ENCODE assay signal across 20 mouse cellular contexts in genomic region chr2:23045703-23046102, GRCm38 (mm10). TPM values are rescaled to one million over a fixed set of nuclear protein-coding genes. Genes with fewer than 3 reads are reported as not detected.
A peak's percentile ranks its signal among the peaks of the same experiment; 100 is the strongest.
DNase-seq lines count a peak whose midpoint lies in the region; ATAC-seq and TF ChIP-seq lines count a peak whose summit lies in the region.
"Had no signal": no experiment of that assay in that cellular context is flagged by ENCODE, and none has a peak within 500 bp of the region (broad histone marks: within the 10 kb centered on the region; RNA-seq: fewer than 3 reads in every experiment).

No protein-coding gene starts in this region.

- peaks cover 2 to 5% of the 10 kb centered on the region in 2 experiments; a peak in 3 of 4 replicates for H3K4me1 ChIP-seq in MEL (ENCODE audit: control insufficient read depth in 1 of 2, insufficient read depth in 2 of 2, low read length in 2 of 2)
- H3K4me1 ChIP-seq in intestine, embryonic 16.5 days (ENCODE audit: control insufficient read depth, insufficient read depth, low read length) = no peaks in the 10 kb centered on the region
- H3K4me1 ChIP-seq: embryonic facial prominence, embryonic 13.5 days; forebrain, embryonic 13.5 days; forebrain, embryonic 15.5 days had no signal

- TF ChIP-seq RAD21 in MEL (IDR thresholded peaks at IDR 0.05; ENCODE audit: low read depth, low read length) = no peak

- 38% methylated on average over 1 of the region's 1 CpGs for WGBS in intestine, embryonic 16.5 days

- no peaks in the 10 kb centered on the region; a peak in 1 of 4 replicates for H3K36me3 ChIP-seq in MEL (ENCODE audit: control insufficient read depth in 1 of 2, insufficient read depth in 2 of 2, low read length in 2 of 2)
- no peaks in the 10 kb centered on the region for H3K36me3 ChIP-seq in intestine, embryonic 16.5 days (ENCODE audit: control insufficient read depth, insufficient read depth, low read length)
- H3K36me3 ChIP-seq: embryonic facial prominence, embryonic 13.5 days; forebrain, embryonic 15.5 days had no signal

- no peak for TF ChIP-seq EP300 in MEL (IDR thresholded peaks at IDR 0.05; ENCODE audit: low read depth in 1 of 2, low read length in 2 of 2)

- H3K27ac ChIP-seq in layer of hippocampus, adult 2 months = 0 out of 2 replicates have a peak overlapping the region, but pooled peaks have one; percentile 15
- H3K27ac ChIP-seq in MEL (ENCODE audit: control insufficient read depth, low read depth, low read length) = no peak overlapping the region
- H3K27ac ChIP-seq in intestine, embryonic 16.5 days (ENCODE audit: low read length) = no peak overlapping the region
- H3K27ac ChIP-seq: embryonic facial prominence, embryonic 13.5 days; forebrain, embryonic 13.5 days; forebrain, embryonic 15.5 days had no signal

- no peak overlapping the region for H3K9ac ChIP-seq in MEL (ENCODE audit: control insufficient read depth, low read depth, low read length, poor library complexity, severe bottlenecking)
- H3K9ac ChIP-seq in intestine, embryonic 16.5 days (ENCODE audit: low read depth, low read length) = no peak overlapping the region
- H3K9ac ChIP-seq: embryonic facial prominence, embryonic 13.5 days; forebrain, embryonic 13.5 days; forebrain, embryonic 15.5 days; forebrain, postnatal 0 days had no signal

- no peak overlapping the region for H3K4me2 ChIP-seq in intestine, embryonic 16.5 days (ENCODE audit: low read depth, low read length)
- H3K4me2 ChIP-seq: embryonic facial prominence, embryonic 13.5 days; forebrain, embryonic 13.5 days; forebrain, embryonic 15.5 days had no signal

- no peaks in the 10 kb centered on the region for H3K9me3 ChIP-seq in MEL (replicated peaks; ENCODE audit: insufficient read depth, low read length)
- H3K9me3 ChIP-seq in intestine, embryonic 16.5 days (ENCODE audit: control insufficient read depth, low read length) = no peaks in the 10 kb centered on the region
- H3K9me3 ChIP-seq: embryonic facial prominence, embryonic 13.5 days; forebrain, embryonic 13.5 days; forebrain, embryonic 15.5 days had no signal

- no peaks in the 10 kb centered on the region for H3K27me3 ChIP-seq in MEL (ENCODE audit: control insufficient read depth in 1 of 2, insufficient read depth in 2 of 2, low read length in 2 of 2)
- H3K27me3 ChIP-seq in intestine, embryonic 16.5 days (replicated peaks; ENCODE audit: control insufficient read depth, insufficient read depth, low read length) = no peaks in the 10 kb centered on the region
- H3K27me3 ChIP-seq: embryonic facial prominence, embryonic 13.5 days; forebrain, embryonic 13.5 days; forebrain, embryonic 15.5 days; Patski had no signal

- no peaks in the 10 kb centered on the region for H3K79me2 ChIP-seq in MEL (ENCODE audit: control insufficient read depth, insufficient read depth, low read length, poor library complexity)

- TF ChIP-seq CTCF in layer of hippocampus, adult 2 months (conservative IDR thresholded peaks at IDR 0.05) = no peak
- TF ChIP-seq CTCF in MEL (IDR thresholded peaks at IDR 0.05 in 2 of 3, conservative IDR thresholded peaks at IDR 0.05 in 1 of 3; ENCODE audit: control insufficient read depth in 1 of 3, insufficient read depth in 1 of 3, low read depth in 2 of 3, low read length in 3 of 3, poor library complexity in 1 of 3, severe bottlenecking in 1 of 3) = no peak

- ATAC-seq in intestine, embryonic 16.5 days = no peak
- ATAC-seq: activated CD4-positive, CD25-positive, alpha-beta regulatory T cell, adult 4 months; forebrain, embryonic 13.5 days; forebrain, embryonic 15.5 days; forebrain, postnatal 0 days; Patski had no signal

- no peak for TF ChIP-seq POLR2A in MEL (IDR thresholded peaks at IDR 0.05; ENCODE audit: control insufficient read depth in 1 of 2, insufficient read depth in 1 of 2, low read depth in 1 of 2, low read length in 2 of 2, poor library complexity in 1 of 2)

- DNase-seq in layer of hippocampus, adult 2 months (ENCODE audit: low spot score in 2 of 2) = no peak
- DNase-seq in layer of hippocampus, adult 11-12 months (ENCODE audit: low spot score) = no peak
- no peak for DNase-seq in MEL (ENCODE audit: low read depth, low spot score)
- DNase-seq in retina, embryonic 14.5 days (ENCODE audit: low spot score) = peak; percentile 12
- no peak for DNase-seq in testis, postnatal 10 days (ENCODE audit: low spot score)
- DNase-seq: adrenal gland, adult 8-10 months; adrenal gland, postnatal 14 days; adrenal gland, postnatal 36 days; cerebellum, adult 11-12 months; cerebellum, adult 2 months; cerebellum, adult 9-10 months; cerebellum, postnatal 10 days; cerebellum, postnatal 25 days; forebrain, postnatal 0 days had no signal

- no peak overlapping the region for H3K4me3 ChIP-seq in layer of hippocampus, adult 2 months
- H3K4me3 ChIP-seq in MEL (ENCODE audit: control insufficient read depth in 1 of 2, insufficient read depth in 1 of 2, low read depth in 2 of 2, low read length in 2 of 2) = no peak overlapping the region
- H3K4me3 ChIP-seq in intestine, embryonic 16.5 days (ENCODE audit: low read length) = no peak overlapping the region
- H3K4me3 ChIP-seq: embryonic facial prominence, embryonic 13.5 days; forebrain, embryonic 13.5 days; forebrain, embryonic 15.5 days had no signal

TF ChIP-seq in MEL, 35 proteins besides CTCF, POLR2A, EP300 and RAD21:
- TF ChIP-seq NRF1 (IDR thresholded peaks at IDR 0.05; ENCODE audit: insufficient read depth, low read depth, low read length, poor library complexity, severe bottlenecking) (no peak), ZNF384 (IDR thresholded peaks at IDR 0.05; ENCODE audit: low read depth, low read length) (peak; percentile 66)
TF ChIP-seq in MEL: peak in this region for 1.

RNA-seq across cellular contexts. Expression of gene Abi1, which starts 5.7 kb away (rescaled TPM):
- 100 to 1,000 TPM; 221 to 234 TPM for total RNA-seq in layer of hippocampus, adult 2 months (2021)
- total RNA-seq in MEL (2012; rRNA removed) = 31.9 and 41.0 TPM in 2 replicates
- polyA plus RNA-seq in MEL (2012; ENCODE audit: insufficient read depth in 1 of 2, insufficient read length in 2 of 2, low read depth in 1 of 2, low replicate concordance in 2 of 2, missing spikeins in 1 of 2) = 10 to 100 TPM in 1 of 2 experiments, not detected in 1; 69.8 TPM
- polyA plus RNA-seq in intestine, embryonic 16.5 days (2015; fragmentation: Nextera tagmentation; extraction: Ambion mirVana) = 52.1 and 54.0 TPM in 2 replicates

RNA-seq across cellular contexts. Expression of gene Acbd5, which starts 22.3 kb away (rescaled TPM):
- 10 to 100 TPM; 78.9 to 85.4 TPM for total RNA-seq in layer of hippocampus, adult 2 months (2021)
- total RNA-seq in MEL (2012; rRNA removed) = 6.0 and 6.3 TPM in 2 replicates
- 1 to 10 TPM in 1 of 2 experiments, not detected in 1; 6.5 TPM for polyA plus RNA-seq in MEL (2012; ENCODE audit: insufficient read depth in 1 of 2, insufficient read length in 2 of 2, low read depth in 1 of 2, low replicate concordance in 2 of 2, missing spikeins in 1 of 2)
- polyA plus RNA-seq in intestine, embryonic 16.5 days (2015; fragmentation: Nextera tagmentation; extraction: Ambion mirVana) = 28.9 and 32.5 TPM in 2 replicates

Comparison
In these comparisons a context has a peak if more than half of its experiments do, and no peak if none do; other contexts are left out.
1. RNA of gene Acbd5, which starts 22.3 kb away (total RNA-seq): 78.9 to 85.4 TPM in layer of hippocampus, adult 2 months; 6.0 to 6.3 TPM in MEL; every median in the first group is over 10 times any median in the second.